Mouse (Mus musculus) small intestine, adult 2 months (tissue): ENCODE data around the gene Camta1. TPM values are rescaled to one million over a fixed set of nuclear protein-coding genes. Genes with fewer than 3 reads are reported as not detected.

ENCODE experiments used
- H3K27ac ChIP-seq: fragments of 200-500 bp; 2 replicates; pipeline ENCODE4 v1.5.1; 2012; ENCODE audit warnings: low read depth, low read length, control low read depth, inconsistent platforms; ENCODE audit not compliant: insufficient read depth
- H3K27me3 ChIP-seq: fragments of 200-500 bp; 2 replicates; pipeline ENCODE4 v1.6.1; 2012; ENCODE audit warnings: mild to moderate bottlenecking, moderate library complexity, low read length, inconsistent platforms; ENCODE audit not compliant: control insufficient read depth, insufficient read depth
- H3K36me3 ChIP-seq: fragments of 200-500 bp; 2 replicates; pipeline ENCODE4 v1.6.1; 2012; ENCODE audit warnings: mild to moderate bottlenecking, low read length, control low read depth, inconsistent platforms; ENCODE audit not compliant: control insufficient read depth, insufficient read depth
- H3K4me1 ChIP-seq: fragments of 200-500 bp; 2 replicates; pipeline ENCODE4 v1.6.1; 2012; ENCODE audit warnings: low read length, inconsistent platforms, mixed read lengths; ENCODE audit not compliant: control insufficient read depth, insufficient read depth, insufficient read length
- H3K4me3 ChIP-seq: fragments of 200-500 bp; 2 replicates; pipeline ENCODE4 v1.5.1; 2012; ENCODE audit warnings: low read depth, mild to moderate bottlenecking, control low read depth, inconsistent platforms, low read length, moderate library complexity
- CTCF ChIP-seq: fragments of 200-500 bp; IDR thresholded peaks from 2 replicates; pipeline ENCODE4 v1.5.1; 2012; ENCODE audit warnings: low read depth, mild to moderate bottlenecking, control low read depth, inconsistent platforms, low read length, moderate library complexity, mixed read lengths; ENCODE audit not compliant: insufficient replicate concordance, insufficient read length; ENCODE audit errors: extremely low read depth
- POLR2A ChIP-seq: fragments of 200-500 bp; IDR thresholded peaks from 2 replicates; pipeline ENCODE4 v1.6.1; 2012; ENCODE audit warnings: low read depth, mild to moderate bottlenecking, control low read depth, inconsistent platforms, low read length, moderate library complexity
- WGBS: fragments of 180-500 bp; shearing (Covaris S2); methylation state at CpG from one replicate; pipeline ENCODE4 v1.1.7; 2018; 5-methylcytosine and 5-hydroxymethylcytosine counted together
- polyA plus RNA-seq: library from polyadenylated mRNA; depleted of rRNA; stranded (reverse); fragments of >200 nt; gene quantifications from 2 replicates; pipeline ENCODE4 v1.2.3, GENCODE M21; 2012

Camta1 gene
- polyA plus RNA-seq, 1 experiment = 2.2 TPM

GRCm38 (mm10) chr4:151539881-151540280 is 321.8 kb downstream of the Camta1 start:
- TF ChIP-seq CTCF (no peak), POLR2A (no peak)
- WGBS = 69% methylated on average over 5 of the region's 5 CpGs
- no peak overlapping the region for H3K4me3 ChIP-seq
- no peak overlapping the region for H3K27ac ChIP-seq
- no peaks in the 10 kb centered on the region for H3K4me1 ChIP-seq
- H3K36me3 ChIP-seq = no peaks in the 10 kb centered on the region
- no peaks in the 10 kb centered on the region for H3K27me3 ChIP-seq

DNA sequence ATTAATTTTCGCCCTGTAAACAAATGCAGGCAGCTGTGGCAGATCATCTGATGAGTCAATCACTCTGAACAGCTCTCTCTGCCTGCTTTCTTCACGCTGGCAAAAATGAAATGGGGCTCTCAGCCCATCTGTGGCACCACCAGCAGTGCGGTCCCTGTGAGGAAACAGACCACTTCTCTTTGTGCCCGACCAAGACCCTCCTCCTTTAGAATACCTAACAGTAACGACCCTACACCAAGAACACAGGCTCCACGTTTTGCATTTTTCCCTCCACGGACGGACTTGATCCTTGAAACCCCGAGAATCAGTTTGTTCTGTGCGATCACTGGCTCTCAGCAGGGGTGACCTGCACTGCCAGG is 322.5 kb downstream of the Camta1 start:
- TF ChIP-seq CTCF (no peak), POLR2A (no peak)
- no peak overlapping the region for H3K27ac ChIP-seq
- H3K27me3 ChIP-seq = no peaks in the 10 kb centered on the region
- H3K4me1 ChIP-seq = no peaks in the 10 kb centered on the region
- no peak overlapping the region for H3K4me3 ChIP-seq
- WGBS = 69% methylated on average over 10 of the region's 10 CpGs
- no peaks in the 10 kb centered on the region for H3K36me3 ChIP-seq

- Histone ChIP-seq H3K4me1 (no peaks in the 10 kb centered on the region), H3K27me3 (no peaks in the 10 kb centered on the region), H3K4me3 (no peak overlapping the region), H3K36me3 (no peaks in the 10 kb centered on the region), H3K27ac (no peak overlapping the region)
- TF ChIP-seq POLR2A (no peak), CTCF (no peak)
- 74% methylated on average over 18 of the region's 18 CpGs for WGBS
Observed at GRCm38 (mm10) chr4:151538446-151539166, 323.1 kb downstream of the Camta1 start.

DNA sequence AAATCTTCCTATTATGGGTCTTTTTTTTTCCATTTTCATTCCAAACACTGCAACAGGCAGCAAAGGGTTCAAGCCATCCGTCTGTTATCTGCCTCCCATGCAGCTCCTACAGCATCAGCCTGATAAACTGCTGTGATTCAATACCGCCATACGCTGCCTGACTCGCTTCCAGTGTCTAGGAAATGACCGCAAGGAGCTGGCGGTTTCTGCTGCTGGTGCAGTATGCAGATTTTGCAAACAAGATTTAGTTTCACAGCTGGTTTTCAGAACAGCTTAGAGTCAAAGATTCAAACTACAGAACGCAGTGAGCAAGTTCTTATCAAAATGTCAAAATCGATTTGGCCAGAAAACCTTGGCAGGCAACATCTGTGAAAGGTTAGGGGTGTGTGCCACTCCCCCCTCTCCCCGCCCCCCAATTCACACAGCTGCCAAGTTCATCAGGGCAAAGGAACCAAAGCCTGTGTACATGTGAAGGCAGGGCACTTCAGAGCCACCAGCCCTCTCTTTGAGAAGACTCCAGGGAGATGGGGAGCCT is 325.7 kb downstream of the Camta1 start:
- H3K4me1 ChIP-seq = no peaks in the 10 kb centered on the region
- 38% methylated on average over 9 of the region's 9 CpGs for WGBS
- H3K4me3 ChIP-seq = no peak overlapping the region
- H3K27ac ChIP-seq = no peak overlapping the region
- no peak for TF ChIP-seq CTCF
- no peak for TF ChIP-seq POLR2A
- H3K27me3 ChIP-seq = no peaks in the 10 kb centered on the region
- no peaks in the 10 kb centered on the region for H3K36me3 ChIP-seq

GRCm38 (mm10) chr4:151533451-151533850 is 328.2 kb downstream of the Camta1 start:
- H3K27ac ChIP-seq = no peak overlapping the region
- no peaks in the 10 kb centered on the region for H3K27me3 ChIP-seq
- H3K4me3 ChIP-seq = no peak overlapping the region
- H3K36me3 ChIP-seq = no peaks in the 10 kb centered on the region
- TF ChIP-seq CTCF (no peak), POLR2A (no peak)
- 63% methylated on average over 10 of the region's 10 CpGs for WGBS
- no peaks in the 10 kb centered on the region for H3K4me1 ChIP-seq

DNA sequence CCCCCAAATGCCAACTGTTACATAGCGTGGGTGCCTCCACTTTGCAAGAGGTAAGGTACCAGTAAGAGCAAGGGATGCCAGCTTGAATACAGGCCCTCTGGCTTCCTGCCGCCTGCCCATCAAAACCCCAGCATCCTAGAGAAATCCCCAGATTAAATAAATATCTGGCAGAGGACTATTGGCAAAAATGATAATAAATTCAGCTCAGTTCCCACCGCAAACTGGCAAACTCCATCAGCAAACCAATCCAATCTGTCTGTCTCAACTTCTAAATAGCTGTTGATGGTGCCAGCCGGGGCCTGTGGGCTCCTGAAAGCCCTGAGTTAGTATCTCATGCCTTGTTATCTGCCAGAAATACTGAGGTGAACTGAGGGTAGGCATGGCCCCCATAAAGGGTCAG is 333.2 kb downstream of the Camta1 start:
- TF ChIP-seq CTCF (no peak), POLR2A (no peak)
- Histone ChIP-seq H3K4me3 (no peak overlapping the region), H3K36me3 (no peaks in the 10 kb centered on the region), H3K27ac (no peak overlapping the region), H3K4me1 (no peaks in the 10 kb centered on the region), H3K27me3 (no peaks in the 10 kb centered on the region)
- 93% methylated on average over 4 of the region's 4 CpGs for WGBS

GRCm38 (mm10) chr4:151527763-151528162 is 333.9 kb downstream of the Camta1 start:
- Histone ChIP-seq H3K4me3 (no peak overlapping the region), H3K27me3 (no peaks in the 10 kb centered on the region), H3K27ac (no peak overlapping the region), H3K36me3 (no peaks in the 10 kb centered on the region), H3K4me1 (no peaks in the 10 kb centered on the region)
- WGBS = 90% methylated on average over 3 of the region's 3 CpGs
- no peak for TF ChIP-seq POLR2A
- no peak for TF ChIP-seq CTCF

DNA sequence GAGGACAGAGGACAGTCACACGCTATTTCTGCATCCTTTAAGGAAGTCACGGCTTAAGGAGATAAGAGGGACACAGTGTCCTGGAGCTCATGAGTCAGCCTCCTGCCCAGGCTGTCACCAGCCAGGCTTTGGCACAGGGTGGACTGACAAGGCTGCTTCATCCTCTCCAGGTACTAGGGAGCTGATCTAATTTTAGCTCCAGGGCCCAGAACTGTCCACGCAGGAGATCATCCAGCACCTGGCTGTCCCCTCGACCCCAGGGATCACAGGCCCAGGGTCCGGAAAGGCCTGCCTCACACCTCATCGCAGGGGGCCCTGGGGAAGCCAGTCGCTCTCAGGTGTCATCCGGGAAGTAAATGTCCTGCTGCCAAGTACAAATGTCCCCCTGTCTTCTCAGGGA is 341.6 kb downstream of the Camta1 start:
- no peak overlapping the region for H3K27ac ChIP-seq
- 23% methylated on average over 8 of the region's 8 CpGs for WGBS
- TF ChIP-seq POLR2A = no peak
- no peak for TF ChIP-seq CTCF
- no peaks in the 10 kb centered on the region for H3K36me3 ChIP-seq
- no peaks in the 10 kb centered on the region for H3K4me1 ChIP-seq
- no peak overlapping the region for H3K4me3 ChIP-seq
- H3K27me3 ChIP-seq = no peaks in the 10 kb centered on the region
